Mouse (Mus musculus) heart, embryonic 14.5 days (tissue): ENCODE data around the gene Twistnb. TPM values are rescaled to one million over a fixed set of nuclear protein-coding genes. Genes with fewer than 3 reads are reported as not detected.

Experiments
- ATAC-seq: fragments of 200-750 bp; cut with Nextera tagmentation; 2 replicates; pipeline ENCODE4 v1.8.0; 2017; ENCODE audit warnings: low read depth, moderate TSS enrichment; ENCODE audit not compliant: insufficient number of reproducible peaks, insufficient read depth, low FRiP score
- H3K27ac ChIP-seq, 2 experiments: fragments of 200-500 bp in 1 of 2; fragments of 300-500 bp in 1 of 2; sonication (generic) in 1 of 2; replicated peaks in 1 of 2; 2 replicates each; pipeline ENCODE4 v1.5.1; 2012 to 2014; ENCODE audit warnings: low read depth in 2 of 2, low read length in 2 of 2, control low read depth in 1 of 2, mild to moderate bottlenecking in 1 of 2, mixed read lengths in 1 of 2; ENCODE audit not compliant: control insufficient read depth in 1 of 2, insufficient read depth in 1 of 2
- H3K27me3 ChIP-seq: fragments of 300-500 bp; sonication (generic); 2 replicates; pipeline ENCODE4 v1.6.1; 2014; ENCODE audit warnings: mild to moderate bottlenecking, low read length, control low read depth; ENCODE audit not compliant: control insufficient read depth, insufficient read depth
- H3K36me3 ChIP-seq: fragments of 300-500 bp; sonication (generic); 2 replicates; pipeline ENCODE4 v1.6.1; 2014; ENCODE audit warnings: mild to moderate bottlenecking, control low read depth, low read length, mixed read lengths; ENCODE audit not compliant: control insufficient read depth, insufficient read depth
- H3K4me1 ChIP-seq, 2 experiments: fragments of 200-500 bp in 1 of 2; fragments of 300-500 bp in 1 of 2; sonication (generic) in 1 of 2; 2 replicates each; pipeline ENCODE4 v1.6.1; 2012 to 2014; ENCODE audit warnings: low read length in 2 of 2, control low read depth in 1 of 2, mixed read lengths in 1 of 2; ENCODE audit not compliant: control insufficient read depth in 2 of 2, insufficient read depth in 2 of 2
- H3K4me2 ChIP-seq: fragments of 300-500 bp; sonication (generic); 2 replicates; pipeline ENCODE4 v1.6.1; 2014; ENCODE audit warnings: mild to moderate bottlenecking, low read length
- H3K4me3 ChIP-seq, 2 experiments: fragments of 200-500 bp in 1 of 2; fragments of 300-500 bp in 1 of 2; sonication (generic) in 1 of 2; 2 replicates each; pipeline ENCODE4 v1.5.1; 2012 to 2014; ENCODE audit warnings: low read length in 2 of 2, mild to moderate bottlenecking in 2 of 2, control low read depth in 1 of 2, low read depth in 1 of 2, moderate library complexity in 1 of 2; ENCODE audit not compliant: control insufficient read depth in 1 of 2, insufficient read depth in 1 of 2
- H3K9ac ChIP-seq: fragments of 300-500 bp; sonication (generic); 2 replicates; pipeline ENCODE4 v1.6.1; 2014; ENCODE audit warnings: mild to moderate bottlenecking, low read length
- H3K9me3 ChIP-seq: fragments of 300-500 bp; sonication (generic); 2 replicates; pipeline ENCODE4 v1.6.1; 2016; ENCODE audit warnings: low read length, control low read depth; ENCODE audit not compliant: control insufficient read depth
- WGBS: fragments of 180-500 bp; shearing (Covaris S2); extraction: QIAGEN DNeasy Blood & Tissue Kit; methylation state at CpG from one replicate; pipeline ENCODE4 v1.1.7; 2014; 5-methylcytosine and 5-hydroxymethylcytosine counted together
- polyA plus RNA-seq: library from polyadenylated mRNA; unstranded; fragments of >200 nt; fragmentation: Nextera tagmentation; extraction: Ambion mirVana; gene quantifications from 2 replicates; pipeline ENCODE4 v1.2.1, GENCODE M21; 2014

Gene Twistnb
- polyA plus RNA-seq, 1 experiment from 2014 or later: 38.4 TPM

DNA sequence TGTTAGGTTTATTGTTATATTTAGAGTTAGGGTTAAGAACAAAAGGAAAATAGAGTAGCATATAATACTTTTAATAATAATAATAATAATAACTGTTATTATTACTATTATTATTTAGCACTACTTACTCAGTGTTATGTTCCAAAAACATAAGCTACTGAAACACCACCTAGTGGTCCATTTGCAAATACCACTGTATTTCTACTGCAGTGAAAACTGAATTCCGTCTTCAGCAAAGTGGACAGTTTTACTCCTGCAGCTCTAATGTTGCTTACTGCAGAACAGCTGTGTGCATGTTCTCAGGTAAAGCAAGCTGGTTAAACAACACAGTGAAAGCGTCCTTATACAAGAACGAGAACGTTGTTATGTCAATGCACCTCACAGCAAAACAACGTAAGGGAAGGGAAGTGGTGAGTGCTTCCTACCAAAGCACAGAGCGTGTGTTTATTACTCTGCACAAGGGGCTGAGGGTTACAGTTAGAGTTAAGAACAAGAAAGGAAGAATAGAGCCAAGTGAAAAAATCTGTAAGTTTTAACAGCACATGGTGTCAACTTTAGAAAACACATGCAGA is 17.8 kb upstream of the Twistnb start:
- ATAC-seq: no peak
- peaks cover 5% of the 10 kb centered on the region; the same call in 1 of the 2 replicates for H3K27me3 ChIP-seq
- H3K4me2 ChIP-seq: no peak overlapping the region
- H3K9ac ChIP-seq: no peak overlapping the region
- no peaks in the 10 kb centered on the region for H3K4me1 ChIP-seq
- no peak overlapping the region for H3K27ac ChIP-seq
- H3K4me3 ChIP-seq: no peak overlapping the region
- no peaks in the 10 kb centered on the region for H3K9me3 ChIP-seq
- H3K36me3 ChIP-seq: no peaks in the 10 kb centered on the region
- 43% methylated on average over 6 of the region's 6 CpGs for whole genome bisulfite sequencing

- H3K4me1 ChIP-seq: no peaks in the 10 kb centered on the region
Measured at GRCm38 (mm10) chr12:33424329-33424728, 5.1 kb upstream of the Twistnb start.

GRCm38 (mm10) chr12:33427293-33427692 is 2.1 kb upstream of the Twistnb start:
- Histone ChIP-seq H3K4me2 (no peak overlapping the region), H3K36me3 (no peaks in the 10 kb centered on the region)
- 32% methylated on average over 3 of the region's 3 CpGs for WGBS

More at GRCm38 (mm10) chr12:33424329-33424728, 5.1 kb upstream of the Twistnb start:
- H3K27ac ChIP-seq: no peak overlapping the region
- no peak for ATAC-seq
- 19% methylated on average over 3 of the region's 3 CpGs for WGBS
- H3K36me3 ChIP-seq: no peaks in the 10 kb centered on the region
- H3K9ac ChIP-seq: no peak overlapping the region
- H3K4me2 ChIP-seq: no peak overlapping the region
- H3K9me3 ChIP-seq: no peaks in the 10 kb centered on the region
- H3K4me3 ChIP-seq: no peak overlapping the region
- H3K27me3 ChIP-seq: no peaks in the 10 kb centered on the region

GRCm38 (mm10) chr12:33427726-33428125 is 1.7 kb upstream of the Twistnb start:
- no peaks in the 10 kb centered on the region for H3K36me3 ChIP-seq
- 61% methylated on average over 2 of the region's 2 CpGs for WGBS
- no peaks in the 10 kb centered on the region for H3K27me3 ChIP-seq
- no peak overlapping the region for H3K9ac ChIP-seq
- no peak for ATAC-seq
- no peak overlapping the region for H3K27ac ChIP-seq
- no peak overlapping the region for H3K4me3 ChIP-seq
- H3K4me2 ChIP-seq: no peak overlapping the region
- H3K9me3 ChIP-seq: no peaks in the 10 kb centered on the region
- H3K4me1 ChIP-seq: peaks cover 0 to 5% of the 10 kb centered on the region in 2 experiments; a peak in 2 of 4 replicates

More at GRCm38 (mm10) chr12:33427293-33427692, 2.1 kb upstream of the Twistnb start:
- ATAC-seq: no peak
- Histone ChIP-seq H3K4me3 (no peak overlapping the region), H3K27me3 (no peaks in the 10 kb centered on the region), H3K9me3 (no peaks in the 10 kb centered on the region), H3K9ac (no peak overlapping the region), H3K27ac (no peak overlapping the region), H3K4me1 (peaks cover 0 to 5% of the 10 kb centered on the region in 2 experiments; a peak in 2 of 4 replicates)

DNA sequence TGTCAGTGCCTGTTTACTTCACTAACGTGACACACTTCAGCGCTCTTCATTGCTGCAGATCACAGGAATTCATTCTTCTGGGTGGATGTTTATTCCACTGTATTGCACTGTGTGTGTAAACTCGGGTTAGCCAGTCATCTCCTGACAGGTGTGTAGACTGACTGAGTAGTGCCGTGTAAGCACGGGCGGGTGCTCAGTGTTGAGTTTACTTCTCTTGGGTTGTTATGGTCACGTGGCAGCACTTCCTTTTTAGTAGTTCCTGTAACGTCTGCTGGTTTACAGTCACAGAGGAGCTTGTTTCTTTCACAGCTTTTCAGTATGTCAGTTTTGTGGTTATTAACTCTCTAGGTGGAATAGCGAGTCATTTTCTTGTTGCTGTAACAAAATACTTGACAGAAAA is 4.4 kb downstream of the Twistnb start:
- Histone ChIP-seq H3K4me1 (peaks cover 0 to 5% of the 10 kb centered on the region in 2 experiments; a peak in 2 of 4 replicates), H3K27me3 (no peaks in the 10 kb centered on the region), H3K4me2 (no peak overlapping the region), H3K27ac (no peak overlapping the region), H3K36me3 (0 out of 2 replicates have a peak, but pooled peaks cover 13% of the 10 kb centered on the region), H3K9ac (no peak overlapping the region), H3K9me3 (no peaks in the 10 kb centered on the region), H3K4me3 (no peak overlapping the region)
- no peak for ATAC-seq
- 89% methylated on average over 9 of the region's 9 CpGs for WGBS

GRCm38 (mm10) chr12:33434758-33435157 is 5.3 kb downstream of the Twistnb start:
- Histone ChIP-seq H3K9ac (no peak overlapping the region), H3K9me3 (no peaks in the 10 kb centered on the region), H3K27ac (no peak overlapping the region), H3K36me3 (peaks cover 19% of the 10 kb centered on the region), H3K27me3 (no peaks in the 10 kb centered on the region), H3K4me2 (no peak overlapping the region), H3K4me3 (no peak overlapping the region), H3K4me1 (peaks cover 0 to 5% of the 10 kb centered on the region in 2 experiments; a peak in 2 of 4 replicates)
- 95% methylated on average over 4 of the region's 4 CpGs for WGBS
- ATAC-seq: no peak

GRCm38 (mm10) chr12:33455418-33455817 is 26.0 kb downstream of the Twistnb start:
- Histone ChIP-seq H3K9me3 (no peaks in the 10 kb centered on the region), H3K4me2 (no peak overlapping the region), H3K36me3 (no peaks in the 10 kb centered on the region), H3K9ac (no peak overlapping the region), H3K27ac (no peak overlapping the region), H3K4me3 (no peak overlapping the region), H3K4me1 (no peaks in the 10 kb centered on the region), H3K27me3 (no peaks in the 10 kb centered on the region)
- no peak for ATAC-seq
- 70% methylated on average over 7 of the region's 7 CpGs for WGBS

DNA sequence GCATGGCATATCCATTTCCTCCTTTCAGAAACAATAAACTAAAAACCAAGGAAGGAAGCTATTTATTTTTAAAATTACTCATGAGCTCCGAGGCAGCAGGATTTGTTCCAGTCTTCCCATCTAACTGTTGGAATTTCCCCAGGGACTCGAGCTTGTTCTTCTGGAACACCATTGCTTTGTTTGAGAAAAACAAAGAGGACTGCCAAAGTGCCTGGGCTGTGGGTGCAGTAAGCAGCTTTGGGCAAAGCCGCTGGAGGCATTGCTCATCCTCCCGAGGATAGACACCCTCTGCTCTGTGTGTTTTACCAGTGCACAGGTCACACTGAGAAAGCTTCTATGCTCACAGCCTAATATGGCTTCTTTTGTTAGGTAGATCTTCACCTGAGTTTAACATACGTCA is 26.8 kb downstream of the Twistnb start:
- Histone ChIP-seq H3K27me3 (no peaks in the 10 kb centered on the region), H3K9ac (no peak overlapping the region), H3K4me2 (no peak overlapping the region), H3K4me3 (no peak overlapping the region), H3K9me3 (no peaks in the 10 kb centered on the region), H3K36me3 (no peaks in the 10 kb centered on the region), H3K27ac (no peak overlapping the region), H3K4me1 (no peaks in the 10 kb centered on the region)
- ATAC-seq: no peak
- WGBS: 53% methylated on average over 5 of the region's 5 CpGs
